Mouse (Mus musculus): ENCODE data around the gene Cenpv.

DNA sequence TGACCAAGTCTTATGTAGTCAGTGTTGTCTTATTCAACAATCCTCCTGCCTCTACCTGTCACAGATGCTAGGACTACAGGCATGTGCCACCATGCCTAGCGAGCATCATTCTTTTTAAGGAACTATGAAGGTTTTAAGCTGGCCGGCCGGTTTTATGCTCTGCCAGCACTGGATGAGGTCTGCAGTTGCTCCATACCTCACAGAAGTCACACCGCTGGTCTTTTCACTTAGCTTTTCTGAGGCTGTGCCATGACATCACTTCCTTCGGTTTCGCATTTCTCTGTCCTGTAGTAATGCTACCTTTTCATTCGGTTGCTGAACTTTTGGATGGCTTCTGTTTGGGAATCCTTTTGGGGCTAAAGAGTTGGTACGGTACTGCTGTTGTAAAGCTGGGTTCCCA is 2.5 kb upstream of the Cenpv start:
- TF ChIP-seq CTCF (conservative IDR thresholded peaks at IDR 0.05; ENCODE audit: low read length) (no peak), POU5F1 (IDR thresholded peaks at IDR 0.05; ENCODE audit: borderline replicate concordance, low read length) (no peak)
